Mouse (Mus musculus) G1E (cell line): ENCODE results near the gene Cga.

Experiments used
- CTCF ChIP-seq: IDR thresholded peaks from 2 replicates; pipeline ENCODE4 v1.5.1; 2012; ENCODE audit warnings: low read depth, low read length, inconsistent platforms, mixed read lengths
- GATA1 ChIP-seq: IDR thresholded peaks from 2 replicates; pipeline ENCODE4 v1.6.1; 2012; ENCODE audit warnings: borderline replicate concordance, low read length, inconsistent platforms, mixed read lengths
- GATA2 ChIP-seq: IDR thresholded peaks from 2 replicates; pipeline ENCODE4 v1.6.1; 2012; ENCODE audit warnings: low read depth, low read length, inconsistent platforms, borderline replicate concordance
- POLR2AphosphoS5 ChIP-seq: IDR thresholded peaks from 2 replicates; pipeline ENCODE4 v1.6.1; 2012; ENCODE audit warnings: low read depth, low read length, inconsistent platforms; ENCODE audit not compliant: insufficient replicate concordance
- TAL1 ChIP-seq: conservative IDR thresholded peaks from 2 replicates; pipeline ENCODE4 v1.6.1; 2012; ENCODE audit warnings: low read depth, low read length, inconsistent platforms, mixed read lengths

DNA sequence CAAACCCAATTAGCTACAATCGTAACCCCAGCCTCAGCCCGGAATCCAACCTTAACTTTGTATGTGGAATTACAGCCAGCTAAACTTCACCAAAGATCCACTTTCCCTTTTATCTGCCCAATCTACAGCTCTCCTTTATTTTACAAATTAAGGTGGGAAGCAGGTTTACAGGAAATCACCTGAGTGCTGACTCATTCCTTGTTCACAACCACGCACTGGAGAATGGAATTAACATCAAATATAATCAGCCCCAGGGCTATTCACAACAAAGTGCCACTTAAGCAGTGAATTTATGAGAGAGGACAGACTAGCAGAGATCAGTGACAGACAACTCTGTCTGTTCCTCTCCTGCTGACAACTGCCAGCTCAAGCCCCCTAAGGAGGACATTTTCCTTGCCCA lies 17.8 kb downstream of the Cga start:
- TF ChIP-seq CTCF (no peak), GATA1 (no peak), TAL1 (no peak), GATA2 (no peak), POLR2AphosphoS5 (no peak)
